Mouse (Mus musculus) hindbrain, embryonic 15.5 days (tissue): ENCODE data around the gene Mvd. TPM values are rescaled to one million over a fixed set of nuclear protein-coding genes. Genes with fewer than 3 reads are reported as not detected.

Experiments used
- ATAC-seq: fragments of 200-750 bp; cut with Nextera tagmentation; 2 replicates; pipeline ENCODE4 v1.8.0; 2017; ENCODE audit warnings: low read depth, moderate number of reproducible peaks, moderate TSS enrichment; ENCODE audit not compliant: low FRiP score
- H3K27ac ChIP-seq: fragments of 300-500 bp; sonication (generic); replicated peaks from 2 replicates; pipeline ENCODE4 v1.5.1; 2015; ENCODE audit warnings: mild to moderate bottlenecking, inconsistent platforms
- H3K27me3 ChIP-seq: fragments of 300-500 bp; sonication (generic); 2 replicates; pipeline ENCODE4 v1.6.1; 2015; ENCODE audit warnings: control low read depth, inconsistent platforms
- H3K36me3 ChIP-seq: fragments of 300-500 bp; sonication (generic); 2 replicates; pipeline ENCODE4 v1.6.1; 2015; ENCODE audit warnings: control low read depth, inconsistent platforms
- H3K4me1 ChIP-seq: fragments of 300-500 bp; sonication (generic); replicated peaks from 2 replicates; pipeline ENCODE4 v1.6.1; 2015; ENCODE audit warnings: control low read depth, inconsistent platforms
- H3K4me2 ChIP-seq: fragments of 300-500 bp; sonication (generic); 2 replicates; pipeline ENCODE4 v1.6.1; 2015; ENCODE audit warnings: moderate library complexity, mild to moderate bottlenecking, inconsistent platforms
- H3K4me3 ChIP-seq: fragments of 300-500 bp; sonication (generic); 2 replicates; pipeline ENCODE4 v1.5.1; 2015; ENCODE audit warnings: mild to moderate bottlenecking, inconsistent platforms
- H3K9ac ChIP-seq: fragments of 300-500 bp; sonication (generic); 2 replicates; pipeline ENCODE4 v1.6.1; 2015; ENCODE audit warnings: inconsistent platforms
- H3K9me3 ChIP-seq: fragments of 300-500 bp; sonication (generic); 2 replicates; pipeline ENCODE4 v1.6.1; 2016; ENCODE audit warnings: control low read depth, inconsistent platforms
- WGBS: fragments of 180-500 bp; shearing (Covaris S2); methylation state at CpG from one replicate; pipeline ENCODE4 v1.1.7; 2015; 5-methylcytosine and 5-hydroxymethylcytosine counted together
- polyA plus RNA-seq: library from polyadenylated mRNA; unstranded; fragments of >200 nt; fragmentation: Nextera tagmentation; extraction: Ambion mirVana; gene quantifications from 2 replicates; pipeline ENCODE4 v1.2.1, GENCODE M21; 2015

Mvd gene
- polyA plus RNA-seq, 1 experiment from 2014 or later: 70.1 TPM

DNA sequence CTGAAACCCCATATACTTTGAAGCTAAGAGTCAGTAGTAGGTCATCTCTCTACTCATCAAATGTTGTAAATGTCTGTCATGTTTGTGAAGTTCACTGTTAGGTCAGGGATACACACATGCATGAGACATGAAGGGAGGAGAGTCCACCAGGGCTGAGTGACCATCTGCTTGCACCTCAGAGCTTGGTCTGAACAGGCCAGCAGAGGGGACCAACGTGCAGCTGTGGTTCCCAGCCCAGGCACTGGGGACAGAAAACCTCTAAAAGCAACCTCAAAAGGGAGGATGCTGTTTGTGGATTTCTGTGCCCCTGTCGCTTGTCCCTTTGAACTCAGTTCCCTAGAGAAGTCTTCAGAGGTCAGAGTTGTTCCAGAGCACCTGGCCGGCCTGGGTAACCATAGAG lies 2.0 kb upstream of the Mvd start:
- H3K4me3 ChIP-seq: no peak overlapping the region
- peak overlapping the region; percentile 97 for H3K27ac ChIP-seq
- no peaks in the 10 kb centered on the region for H3K9me3 ChIP-seq
- 62% methylated on average over 3 of the region's 3 CpGs for WGBS
- H3K4me2 ChIP-seq: peak overlapping the region; percentile 64
- no peaks in the 10 kb centered on the region for H3K27me3 ChIP-seq
- no peak overlapping the region for H3K9ac ChIP-seq
- no peaks in the 10 kb centered on the region for H3K36me3 ChIP-seq
- ATAC-seq: no peak
- H3K4me1 ChIP-seq: peaks cover 36% of the 10 kb centered on the region

DNA sequence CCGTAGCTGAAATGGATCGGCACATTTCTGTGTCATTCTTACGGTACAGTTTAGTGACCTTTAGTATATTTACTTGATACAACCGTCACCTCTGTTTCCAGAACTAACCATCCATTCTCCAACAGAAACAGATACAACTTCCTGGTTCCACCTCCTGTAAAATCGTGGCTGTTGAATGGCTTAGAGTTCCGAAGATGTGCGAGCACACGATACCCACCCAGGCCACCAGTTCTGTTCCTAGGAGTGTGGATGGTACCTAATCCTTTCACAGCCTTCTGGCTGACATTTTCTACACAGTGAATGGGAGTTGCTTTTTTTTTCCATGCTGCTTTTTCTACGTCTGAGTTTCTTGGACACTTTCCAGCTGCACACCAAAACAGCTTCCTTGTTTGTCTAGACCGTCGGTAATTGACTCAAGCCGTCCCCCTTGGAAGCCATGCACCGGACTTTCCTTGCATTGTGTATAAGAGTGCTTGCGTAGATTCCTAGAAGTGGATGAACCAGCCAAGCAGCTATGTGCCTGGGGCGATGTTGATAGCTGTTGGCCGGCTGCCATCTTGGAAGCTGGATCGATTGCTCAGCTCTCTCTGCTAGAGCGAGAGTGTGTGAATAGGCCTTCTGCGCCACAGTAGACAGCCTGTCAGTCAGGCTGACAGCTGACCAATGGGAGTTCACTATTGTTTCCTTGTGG lies 981 bp upstream of the Mvd start:
- Histone ChIP-seq H3K9me3 (no peaks in the 10 kb centered on the region), H3K4me3 (peak overlapping the region; percentile 55), H3K27ac (peak overlapping the region; percentile 97), H3K36me3 (no peaks in the 10 kb centered on the region), H3K27me3 (no peaks in the 10 kb centered on the region), H3K9ac (peak overlapping the region; percentile 81), H3K4me2 (peak overlapping the region; percentile 64), H3K4me1 (peaks cover 36% of the 10 kb centered on the region)
- ATAC-seq: peak; percentile 23; the same call in 1 of the 2 replicates
- WGBS: 9% methylated on average over 19 of the region's 19 CpGs

DNA sequence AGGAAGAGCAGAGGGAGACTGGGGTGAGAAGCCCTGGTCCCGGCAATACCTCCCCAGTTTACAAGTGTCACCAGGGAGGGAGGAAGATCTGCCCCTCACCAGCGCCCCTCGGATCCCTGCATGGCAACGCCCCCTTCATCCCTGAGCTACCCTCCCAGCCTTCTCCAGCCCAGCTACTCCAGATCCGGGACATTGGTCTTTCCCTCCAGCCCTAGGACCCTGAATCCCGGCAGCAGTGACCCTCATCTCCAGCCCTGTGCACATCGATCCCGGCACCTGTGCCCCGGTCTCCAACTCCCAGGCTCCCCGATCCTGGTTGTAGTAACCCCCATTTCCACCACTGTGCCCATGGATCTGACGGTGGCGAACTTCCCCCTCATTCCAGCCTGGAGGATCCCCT lies 441 bp downstream of the Mvd start:
- Histone ChIP-seq H3K27me3 (no peaks in the 10 kb centered on the region), H3K4me2 (peak overlapping the region; percentile 93), H3K9me3 (no peaks in the 10 kb centered on the region), H3K27ac (peak overlapping the region; percentile 87), H3K36me3 (peaks cover 10% of the 10 kb centered on the region), H3K4me3 (peak overlapping the region; percentile 55), H3K4me1 (peaks cover 36% of the 10 kb centered on the region), H3K9ac (peak overlapping the region; percentile 81)
- under 1% methylated on average over 12 of the region's 12 CpGs for WGBS
- ATAC-seq: no peak; the same call in 1 of the 2 replicates

- Histone ChIP-seq H3K9ac (peak overlapping the region; percentile 81), H3K4me3 (peak overlapping the region; percentile 55), H3K36me3 (peaks cover 14% of the 10 kb centered on the region), H3K27ac (peak overlapping the region; percentile 87), H3K27me3 (no peaks in the 10 kb centered on the region), H3K4me2 (peak overlapping the region; percentile 93), H3K4me1 (peaks cover 36% of the 10 kb centered on the region), H3K9me3 (no peaks in the 10 kb centered on the region)
- ATAC-seq: no peak
- WGBS: 15% methylated on average over 7 of the region's 7 CpGs
Observed at GRCm38 (mm10) chr8:122442356-122442755, 866 bp downstream of the Mvd start.

DNA sequence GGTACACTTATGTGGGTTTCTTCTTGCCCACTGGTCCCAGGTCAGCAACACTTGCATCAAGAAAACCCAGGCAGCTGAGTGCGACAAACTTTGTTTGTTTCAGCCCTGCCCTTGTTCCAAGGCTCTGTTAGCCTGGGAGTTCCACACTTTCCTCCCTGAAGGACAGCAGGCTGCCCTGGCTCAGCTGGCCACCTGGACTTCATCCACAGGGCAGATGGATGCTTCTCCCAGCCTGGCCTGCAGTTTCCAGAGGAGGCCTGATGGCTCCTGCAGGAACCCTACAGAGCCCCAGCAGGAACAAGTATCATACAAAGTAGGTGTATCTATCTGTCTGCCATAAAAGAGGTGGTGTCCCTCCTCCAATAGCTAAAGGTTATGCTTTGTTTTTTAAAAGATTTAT lies 1.9 kb downstream of the Mvd start:
- Histone ChIP-seq H3K36me3 (peaks cover 25% of the 10 kb centered on the region), H3K9me3 (no peaks in the 10 kb centered on the region), H3K27ac (no peak overlapping the region), H3K9ac (no peak overlapping the region), H3K4me2 (no peak overlapping the region), H3K27me3 (no peaks in the 10 kb centered on the region), H3K4me3 (no peak overlapping the region), H3K4me1 (peaks cover 36% of the 10 kb centered on the region)
- 100% methylated on average over 1 of the region's 1 CpGs for WGBS
- no peak for ATAC-seq

DNA sequence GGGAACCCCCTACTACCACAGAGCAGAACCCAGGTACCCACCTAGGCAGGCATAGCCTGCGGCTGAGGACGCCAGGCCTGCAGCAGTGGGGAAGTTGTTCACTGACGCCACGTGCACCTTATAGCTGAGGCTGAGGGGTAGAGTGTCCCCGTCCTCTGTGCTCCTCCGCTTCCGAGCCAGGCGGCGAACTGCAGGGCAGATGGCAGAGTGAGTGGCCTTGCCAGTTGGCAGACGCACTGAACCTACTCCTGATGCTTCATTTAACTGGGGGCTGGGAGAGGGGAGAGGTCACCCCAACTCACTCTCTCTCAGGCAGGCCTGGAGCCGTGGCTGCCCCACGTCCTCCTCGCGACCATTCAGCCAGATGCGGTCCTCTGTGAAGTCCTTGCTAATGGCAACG lies 3.9 kb downstream of the Mvd start:
- H3K9me3 ChIP-seq: no peaks in the 10 kb centered on the region
- H3K4me2 ChIP-seq: no peak overlapping the region
- WGBS: 90% methylated on average over 16 of the region's 16 CpGs
- peaks cover 18% of the 10 kb centered on the region for H3K4me1 ChIP-seq
- no peak for ATAC-seq
- no peak overlapping the region for H3K27ac ChIP-seq
- H3K4me3 ChIP-seq: no peak overlapping the region
- H3K27me3 ChIP-seq: no peaks in the 10 kb centered on the region
- peaks cover 40% of the 10 kb centered on the region for H3K36me3 ChIP-seq
- no peak overlapping the region for H3K9ac ChIP-seq

DNA sequence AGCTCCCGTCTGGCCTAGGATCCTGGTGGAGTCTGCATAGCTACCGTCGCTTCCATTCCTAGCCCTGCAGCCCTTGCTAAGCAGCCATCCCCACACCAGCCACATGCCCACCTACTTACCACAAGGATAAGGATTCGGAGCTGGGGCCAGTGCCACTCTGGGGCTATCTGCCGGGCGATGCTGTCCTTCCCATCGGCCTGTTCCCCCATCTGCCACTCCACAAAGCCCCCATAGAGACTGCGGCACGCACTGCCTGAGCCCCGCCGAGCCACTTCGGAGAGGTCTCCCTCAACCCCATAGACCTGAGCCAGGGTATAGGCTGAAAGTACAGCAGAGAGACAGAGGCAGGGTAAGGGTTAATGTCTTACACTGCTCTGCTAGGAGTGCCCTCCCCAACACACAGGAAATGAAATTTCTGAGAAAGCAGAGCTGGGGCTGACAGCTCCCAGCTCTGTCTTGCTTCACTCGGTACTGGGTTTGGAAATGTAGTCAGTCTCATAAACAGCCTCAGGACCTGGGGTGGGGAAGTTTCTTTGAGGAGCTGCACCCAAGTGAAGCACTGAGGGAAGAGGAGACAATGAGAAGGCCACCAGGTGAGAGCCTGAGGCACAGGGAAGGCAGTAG lies 5.4 kb downstream of the Mvd start:
- H3K4me3 ChIP-seq: no peak overlapping the region
- no peak overlapping the region for H3K9ac ChIP-seq
- 0 out of 2 replicates have a peak, but pooled peaks cover 2% of the 10 kb centered on the region for H3K27me3 ChIP-seq
- no peak overlapping the region for H3K4me2 ChIP-seq
- 93% methylated on average over 13 of the region's 13 CpGs for WGBS
- no peaks in the 10 kb centered on the region for H3K9me3 ChIP-seq
- H3K27ac ChIP-seq: no peak overlapping the region
- H3K36me3 ChIP-seq: peaks cover 51% of the 10 kb centered on the region
- no peak for ATAC-seq
- peaks cover 20% of the 10 kb centered on the region for H3K4me1 ChIP-seq

DNA sequence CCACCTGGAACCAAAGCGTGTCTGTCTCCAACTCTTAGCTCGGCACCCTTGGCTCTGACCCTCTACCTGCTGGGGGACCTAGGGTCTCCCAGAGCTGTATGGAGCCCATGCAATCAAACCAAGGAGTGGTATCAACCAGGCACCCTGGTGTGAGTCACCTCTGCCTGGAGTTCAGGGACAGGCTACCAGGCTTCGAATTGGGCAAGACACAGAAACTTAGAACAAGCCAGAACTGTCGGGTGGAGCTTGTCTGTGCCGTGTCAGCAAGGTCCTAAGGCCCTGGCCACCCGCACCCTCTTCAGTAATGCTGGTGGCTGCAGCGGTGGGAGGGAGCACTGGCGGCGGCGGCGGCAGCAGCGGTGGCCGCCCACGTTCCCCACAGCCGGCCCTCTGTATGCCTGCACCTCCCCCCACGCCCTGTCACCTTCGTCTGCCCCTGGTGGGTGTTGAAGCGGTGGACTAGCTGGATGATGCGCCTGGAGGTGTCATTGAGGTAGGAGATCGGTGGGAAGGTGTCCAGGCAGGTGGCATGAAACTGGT lies 6.6 kb downstream of the Mvd start:
- Histone ChIP-seq H3K27me3 (0 out of 2 replicates have a peak, but pooled peaks cover 2% of the 10 kb centered on the region), H3K4me1 (peaks cover 19% of the 10 kb centered on the region), H3K9me3 (no peaks in the 10 kb centered on the region), H3K4me2 (no peak overlapping the region), H3K9ac (no peak overlapping the region), H3K4me3 (no peak overlapping the region), H3K27ac (no peak overlapping the region), H3K36me3 (peaks cover 51% of the 10 kb centered on the region)
- 83% methylated on average over 20 of the region's 20 CpGs for WGBS
- ATAC-seq: no peak

- Histone ChIP-seq H3K27ac (no peak overlapping the region), H3K36me3 (peaks cover 51% of the 10 kb centered on the region), H3K9ac (no peak overlapping the region), H3K27me3 (0 out of 2 replicates have a peak, but pooled peaks cover 2% of the 10 kb centered on the region), H3K9me3 (no peaks in the 10 kb centered on the region), H3K4me3 (no peak overlapping the region), H3K4me1 (peaks cover 14% of the 10 kb centered on the region), H3K4me2 (no peak overlapping the region)
- no peak for ATAC-seq
- WGBS: 97% methylated on average over 9 of the region's 9 CpGs
Observed at GRCm38 (mm10) chr8:122436146-122436545, 7.1 kb downstream of the Mvd start.

DNA sequence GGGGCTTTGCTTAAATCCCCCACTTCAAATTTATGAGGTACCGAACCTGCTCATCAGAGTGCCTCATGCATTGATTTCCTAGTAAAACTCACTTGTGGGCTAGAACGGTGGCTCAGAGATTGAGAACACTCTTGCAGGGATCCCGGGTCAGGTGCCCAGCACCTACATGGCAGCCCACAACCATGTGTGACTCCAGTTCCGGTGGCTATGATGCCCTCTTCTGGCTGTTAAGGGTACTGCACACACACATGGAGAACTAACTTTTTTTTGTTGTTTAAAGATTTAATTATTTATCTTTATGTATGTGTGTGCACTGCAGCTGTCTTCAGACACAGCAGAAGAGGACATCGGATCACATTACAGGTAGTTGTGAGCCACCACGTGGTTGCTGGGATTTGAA lies 7.8 kb downstream of the Mvd start:
- ATAC-seq: no peak
- no peak overlapping the region for H3K4me3 ChIP-seq
- no peak overlapping the region for H3K9ac ChIP-seq
- H3K36me3 ChIP-seq: peaks cover 51% of the 10 kb centered on the region
- H3K27me3 ChIP-seq: 0 out of 2 replicates have a peak, but pooled peaks cover 2% of the 10 kb centered on the region
- H3K9me3 ChIP-seq: no peaks in the 10 kb centered on the region
- H3K4me2 ChIP-seq: no peak overlapping the region
- H3K4me1 ChIP-seq: peaks cover 13% of the 10 kb centered on the region
- WGBS: 93% methylated on average over 6 of the region's 6 CpGs
- no peak overlapping the region for H3K27ac ChIP-seq

- ATAC-seq: 0 out of 2 replicates have a peak, but pooled peaks have one; percentile 16
Observed at GRCm38 (mm10) chr8:122433269-122433905, 9.8 kb downstream of the Mvd start.

More at GRCm38 (mm10) chr8:122433269-122433905, 9.8 kb downstream of the Mvd start:
- Histone ChIP-seq H3K4me1 (peaks cover 13% of the 10 kb centered on the region), H3K36me3 (peaks cover 46% of the 10 kb centered on the region), H3K27ac (no peak overlapping the region), H3K9me3 (no peaks in the 10 kb centered on the region), H3K9ac (no peak overlapping the region), H3K27me3 (0 out of 2 replicates have a peak, but pooled peaks cover 2% of the 10 kb centered on the region), H3K4me3 (no peak overlapping the region), H3K4me2 (no peak overlapping the region)
- 71% methylated on average over 10 of the region's 11 CpGs for WGBS
